Mouse (Mus musculus): ENCODE results near the gene Stim2.

DNA sequence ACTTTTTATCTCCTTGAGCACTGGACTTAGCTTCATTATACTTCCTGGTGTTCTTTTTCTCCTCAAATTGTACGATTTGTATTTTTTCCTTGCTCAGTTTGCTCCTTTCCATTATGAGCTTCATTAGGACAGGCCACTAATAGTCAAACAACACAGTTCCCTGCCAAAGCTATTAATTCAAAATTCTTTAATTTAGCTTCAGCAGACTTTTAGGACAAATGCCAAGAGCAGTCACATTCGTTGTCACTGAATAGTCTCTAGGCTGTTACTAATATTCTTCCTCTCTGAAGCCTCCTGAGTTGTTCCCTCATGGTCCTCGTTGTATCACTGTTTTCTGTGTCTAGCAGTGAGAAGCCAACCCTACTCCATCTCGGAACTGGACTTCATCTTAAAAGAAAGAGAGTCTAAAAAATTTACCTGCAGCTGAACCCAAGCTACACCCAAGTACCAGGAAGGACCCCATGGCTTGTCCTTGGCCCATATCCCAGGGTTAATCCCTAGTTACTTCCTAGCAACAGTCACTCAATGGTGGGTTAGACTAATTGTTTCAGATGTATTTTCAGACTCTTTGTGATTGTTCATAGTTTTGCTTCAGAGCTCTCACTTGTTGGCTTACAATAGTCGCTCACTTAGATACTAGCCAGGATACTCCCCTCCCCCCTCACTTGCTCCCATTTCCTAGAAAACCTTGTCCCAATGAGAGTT is 149.9 kb downstream of the Stim2 start:
- no peak for TF ChIP-seq CTCF (IDR thresholded peaks at IDR 0.05 in 2 of 3, conservative IDR thresholded peaks at IDR 0.05 in 1 of 3; ENCODE audit: control insufficient read depth in 1 of 3, insufficient read depth in 1 of 3, low read depth in 2 of 3, low read length in 3 of 3, poor library complexity in 1 of 3, severe bottlenecking in 1 of 3)
- TF ChIP-seq POLR2A (IDR thresholded peaks at IDR 0.05; ENCODE audit: control insufficient read depth in 1 of 2, insufficient read depth in 1 of 2, low read depth in 1 of 2, low read length in 2 of 2, poor library complexity in 1 of 2): no peak
- TF ChIP-seq MYB (IDR thresholded peaks at IDR 0.05; ENCODE audit: low read depth, low read length): no peak
- no peak for TF ChIP-seq RCOR1 (IDR thresholded peaks at IDR 0.05; ENCODE audit: low read depth, low read length)
- TF ChIP-seq NRF1 (IDR thresholded peaks at IDR 0.05; ENCODE audit: insufficient read depth, low read depth, low read length, poor library complexity, severe bottlenecking): no peak
- TF ChIP-seq TAL1 (IDR thresholded peaks at IDR 0.05; ENCODE audit: low read length): no peak
- TF ChIP-seq TCF12 (IDR thresholded peaks at IDR 0.05; ENCODE audit: low read depth, low read length): no peak
- TF ChIP-seq GATA1 (IDR thresholded peaks at IDR 0.05; ENCODE audit: low read depth, low read length): no peak

Data from MEL (cell line).